Mouse (Mus musculus): ENCODE measurements at regions not wholly inside any gene's neighbourhood (a gene's known extent, or its start where the extent isn't known, plus 50 kb on each side); places are given as distances from the start of the nearest gene placed in this dataset.
A peak's percentile ranks its signal among the peaks of the same experiment; 100 is the strongest.

DNA sequence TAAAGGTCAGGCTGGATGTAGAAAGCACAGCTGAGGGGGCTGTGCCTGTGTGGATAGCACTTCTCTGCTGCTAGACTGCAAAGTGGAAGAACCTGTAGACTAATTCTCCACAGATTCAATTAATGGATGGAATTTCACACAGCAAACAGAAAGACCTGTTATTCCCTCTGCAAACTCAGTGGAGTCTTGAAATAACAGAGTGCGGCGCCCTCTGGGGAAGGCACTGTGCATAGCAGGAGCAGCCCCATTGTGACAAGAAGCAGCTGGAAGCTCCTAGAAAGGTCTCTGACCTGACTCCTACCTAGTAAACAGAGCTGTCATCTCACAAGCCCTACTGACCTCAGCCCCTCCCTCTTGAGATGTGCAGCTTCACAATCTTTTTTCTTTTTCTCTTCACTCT lies 118.9 kb upstream of the Ptprm start:
- no peak overlapping the region for H3K4me2 ChIP-seq (ENCODE audit: low read depth, low read length)
- no peak overlapping the region for H3K9ac ChIP-seq (ENCODE audit: low read length)
- no peaks in the 10 kb centered on the region for H3K9me3 ChIP-seq (replicated peaks; ENCODE audit: control insufficient read depth, low read length)
- no peak for ATAC-seq (replicated peaks; ENCODE audit: extremely low read depth, insufficient read depth, low FRiP score)
- no peaks in the 10 kb centered on the region for H3K27me3 ChIP-seq (ENCODE audit: control insufficient read depth, insufficient read depth, low read length)
- no peaks in the 10 kb centered on the region for H3K36me3 ChIP-seq (ENCODE audit: control insufficient read depth, insufficient read depth)
- H3K4me3 ChIP-seq (ENCODE audit: low read length), result no peak overlapping the region
- H3K27ac ChIP-seq (ENCODE audit: low read length), result no peak overlapping the region
- H3K4me1 ChIP-seq (ENCODE audit: control insufficient read depth, insufficient read depth, low read length), result no peaks in the 10 kb centered on the region
- 11% methylated on average over 2 of the region's 2 CpGs for WGBS

DNA sequence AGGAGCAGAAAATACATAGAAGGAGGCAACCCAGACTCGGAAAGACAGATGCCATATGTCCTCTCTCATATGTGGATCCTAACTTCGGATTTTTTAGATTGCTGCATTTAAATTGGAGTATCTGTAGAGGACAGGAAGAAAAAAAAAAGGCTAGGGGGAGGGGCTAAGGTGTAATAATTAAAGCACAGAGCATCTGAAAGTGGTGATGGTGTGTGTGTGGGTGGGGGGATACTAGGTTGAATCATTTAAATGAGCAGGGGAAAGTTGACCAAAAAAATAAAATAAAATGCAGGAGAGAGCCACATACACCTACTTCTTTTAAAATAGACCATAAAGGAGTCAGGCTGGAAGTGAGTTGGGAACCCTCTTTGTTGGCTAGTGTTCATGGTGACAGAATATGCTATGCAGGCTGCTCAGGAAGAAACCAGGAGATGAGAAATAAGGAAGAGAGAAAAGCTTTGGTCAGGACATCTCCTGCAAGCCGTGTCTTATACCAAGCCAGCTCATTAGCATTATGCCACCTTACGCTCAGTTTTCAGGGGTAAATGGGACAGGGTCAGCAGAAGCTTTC lies 104.7 kb upstream of the Ptprm start:
- no peak overlapping the region for H3K27ac ChIP-seq (ENCODE audit: low read length)
- no peaks in the 10 kb centered on the region for H3K4me1 ChIP-seq (ENCODE audit: control insufficient read depth, insufficient read depth, low read length)
- no peaks in the 10 kb centered on the region for H3K9me3 ChIP-seq (replicated peaks; ENCODE audit: control insufficient read depth, low read length)
- no peak overlapping the region for H3K9ac ChIP-seq (ENCODE audit: low read length)
- H3K27me3 ChIP-seq (ENCODE audit: control insufficient read depth, insufficient read depth, low read length), result no peaks in the 10 kb centered on the region
- no peak for ATAC-seq (replicated peaks; ENCODE audit: extremely low read depth, insufficient read depth, low FRiP score)
- no peak overlapping the region for H3K4me3 ChIP-seq (ENCODE audit: low read length)
- 77% methylated on average over 4 of the region's 4 CpGs for WGBS
- H3K4me2 ChIP-seq (ENCODE audit: low read depth, low read length), result no peak overlapping the region
- no peaks in the 10 kb centered on the region for H3K36me3 ChIP-seq (ENCODE audit: control insufficient read depth, insufficient read depth)

DNA sequence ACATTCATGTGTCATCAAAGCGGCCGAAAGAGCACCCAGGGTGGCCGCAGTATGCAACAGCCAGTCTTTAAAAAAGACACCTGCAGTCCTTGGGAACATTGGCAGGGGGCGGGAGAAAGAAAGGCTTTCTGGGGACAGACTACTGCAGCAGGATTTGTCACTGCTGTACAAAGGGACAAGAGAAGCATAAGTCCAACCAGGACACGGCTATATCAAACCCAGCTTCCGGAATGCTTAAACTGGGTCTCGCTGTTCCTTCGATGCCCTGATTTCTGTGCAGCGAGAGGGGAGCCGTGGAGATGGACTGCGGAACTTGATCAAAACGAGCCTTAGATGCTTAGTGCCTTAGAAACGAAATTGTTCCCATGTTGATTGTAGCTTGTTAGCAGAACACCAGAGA lies 97.7 kb upstream of the Ptprm start:
- Histone ChIP-seq H3K9ac (ENCODE audit: low read length) (no peak overlapping the region), H3K4me1 (ENCODE audit: control insufficient read depth, insufficient read depth, low read length) (peaks cover 5% of the 10 kb centered on the region), H3K4me2 (ENCODE audit: low read depth, low read length) (no peak overlapping the region), H3K27me3 (ENCODE audit: control insufficient read depth, insufficient read depth, low read length) (no peaks in the 10 kb centered on the region), H3K36me3 (ENCODE audit: control insufficient read depth, insufficient read depth) (no peaks in the 10 kb centered on the region), H3K9me3 (replicated peaks; ENCODE audit: control insufficient read depth, low read length) (no peaks in the 10 kb centered on the region), H3K4me3 (ENCODE audit: low read length) (no peak overlapping the region), H3K27ac (ENCODE audit: low read length) (no peak overlapping the region)
- WGBS, result 86% methylated on average over 13 of the region's 13 CpGs
- ATAC-seq (replicated peaks; ENCODE audit: extremely low read depth, insufficient read depth, low FRiP score), result no peak

DNA sequence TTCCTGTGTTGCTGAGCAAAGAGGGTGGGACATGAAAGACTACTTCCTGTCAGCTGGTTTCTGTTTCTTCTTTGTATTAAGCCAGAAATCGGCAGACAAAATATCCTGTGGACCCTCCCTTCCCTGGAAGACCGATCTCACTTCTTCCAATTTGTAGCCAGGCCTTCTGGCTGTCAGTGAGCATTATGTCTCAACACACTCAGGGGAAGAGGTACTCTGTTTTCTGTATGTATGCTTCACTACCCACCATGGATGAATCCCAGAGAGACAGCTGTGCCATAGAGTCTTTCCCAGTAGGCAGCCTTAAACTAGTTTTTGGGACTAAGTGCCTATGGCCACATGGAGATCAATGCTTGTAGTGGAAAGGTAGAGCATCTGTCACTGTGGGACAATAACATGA lies 96.8 kb upstream of the Ptprm start:
- H3K9me3 ChIP-seq (replicated peaks; ENCODE audit: control insufficient read depth, low read length), result no peaks in the 10 kb centered on the region
- no peak overlapping the region for H3K4me3 ChIP-seq (ENCODE audit: low read length)
- WGBS, result 35% methylated on average over 2 of the region's 2 CpGs
- no peak overlapping the region for H3K9ac ChIP-seq (ENCODE audit: low read length)
- no peak overlapping the region; the same call in 1 of the 2 replicates for H3K27ac ChIP-seq (ENCODE audit: low read length)
- peak overlapping the region; percentile 11; the same call in 1 of the 2 replicates for H3K4me2 ChIP-seq (ENCODE audit: low read depth, low read length)
- no peaks in the 10 kb centered on the region for H3K36me3 ChIP-seq (ENCODE audit: control insufficient read depth, insufficient read depth)
- ATAC-seq (replicated peaks; ENCODE audit: extremely low read depth, insufficient read depth, low FRiP score), result no peak
- H3K4me1 ChIP-seq (ENCODE audit: control insufficient read depth, insufficient read depth, low read length), result peaks cover 5% of the 10 kb centered on the region
- no peaks in the 10 kb centered on the region for H3K27me3 ChIP-seq (ENCODE audit: control insufficient read depth, insufficient read depth, low read length)

DNA sequence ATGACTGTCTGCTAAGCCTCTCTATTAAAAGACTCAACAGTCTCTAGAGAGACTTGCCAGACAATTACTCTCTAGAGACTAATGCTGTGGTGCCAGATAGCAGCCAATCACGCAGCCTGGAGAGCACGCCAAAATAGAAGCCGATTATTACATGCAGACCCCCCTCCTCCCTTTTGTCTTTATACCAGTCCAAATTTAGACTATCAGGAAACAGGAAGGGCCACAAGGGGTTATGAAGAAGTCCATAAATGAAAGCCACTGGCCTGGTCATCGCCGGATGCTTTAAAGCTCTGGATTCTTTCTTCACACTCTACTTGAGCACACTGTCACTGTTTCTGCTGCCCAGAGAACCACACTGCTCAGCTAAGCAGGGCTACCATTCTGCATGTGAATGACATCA lies 95.8 kb upstream of the Ptprm start:
- H3K9me3 ChIP-seq (replicated peaks; ENCODE audit: control insufficient read depth, low read length), result no peaks in the 10 kb centered on the region
- no peaks in the 10 kb centered on the region for H3K27me3 ChIP-seq (ENCODE audit: control insufficient read depth, insufficient read depth, low read length)
- H3K36me3 ChIP-seq (ENCODE audit: control insufficient read depth, insufficient read depth), result no peaks in the 10 kb centered on the region
- H3K9ac ChIP-seq (ENCODE audit: low read length), result no peak overlapping the region
- WGBS, result 48% methylated on average over 5 of the region's 5 CpGs
- H3K4me1 ChIP-seq (ENCODE audit: control insufficient read depth, insufficient read depth, low read length), result peaks cover 5% of the 10 kb centered on the region
- ATAC-seq (replicated peaks; ENCODE audit: extremely low read depth, insufficient read depth, low FRiP score), result peak; percentile 23; the same call in 1 of the 2 replicates
- H3K4me3 ChIP-seq (ENCODE audit: low read length), result no peak overlapping the region
- no peak overlapping the region for H3K4me2 ChIP-seq (ENCODE audit: low read depth, low read length)
- H3K27ac ChIP-seq (ENCODE audit: low read length), result no peak overlapping the region

DNA sequence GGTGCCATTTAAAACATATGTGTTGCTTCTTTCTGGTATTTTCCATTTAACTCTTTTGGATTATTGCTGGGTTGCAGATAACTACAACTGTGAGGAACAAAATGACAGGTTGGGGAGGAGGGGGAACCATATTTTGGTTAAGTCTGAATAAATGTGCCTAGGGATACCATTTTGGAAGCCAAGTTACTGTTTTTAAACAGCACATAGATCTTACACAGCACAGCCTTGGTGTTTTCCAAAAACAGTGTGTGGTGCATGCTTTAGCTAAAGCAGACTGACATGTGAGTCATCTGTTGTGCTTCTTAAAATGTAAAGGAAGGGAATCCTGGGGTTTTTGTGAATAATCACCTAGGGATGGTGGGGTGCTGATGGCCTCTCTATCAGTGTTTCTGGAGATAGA lies 91.7 kb upstream of the Ptprm start:
- H3K36me3 ChIP-seq (ENCODE audit: control insufficient read depth, insufficient read depth), result no peaks in the 10 kb centered on the region
- no peak overlapping the region for H3K4me2 ChIP-seq (ENCODE audit: low read depth, low read length)
- H3K4me3 ChIP-seq (ENCODE audit: low read length), result no peak overlapping the region
- peaks cover 5% of the 10 kb centered on the region for H3K4me1 ChIP-seq (ENCODE audit: control insufficient read depth, insufficient read depth, low read length)
- H3K9ac ChIP-seq (ENCODE audit: low read length), result no peak overlapping the region
- no peaks in the 10 kb centered on the region for H3K27me3 ChIP-seq (ENCODE audit: control insufficient read depth, insufficient read depth, low read length)
- no peak for ATAC-seq (replicated peaks; ENCODE audit: extremely low read depth, insufficient read depth, low FRiP score)
- peaks cover 3% of the 10 kb centered on the region; the same call in 1 of the 2 replicates for H3K9me3 ChIP-seq (replicated peaks; ENCODE audit: control insufficient read depth, low read length)
- H3K27ac ChIP-seq (ENCODE audit: low read length), result no peak overlapping the region

DNA sequence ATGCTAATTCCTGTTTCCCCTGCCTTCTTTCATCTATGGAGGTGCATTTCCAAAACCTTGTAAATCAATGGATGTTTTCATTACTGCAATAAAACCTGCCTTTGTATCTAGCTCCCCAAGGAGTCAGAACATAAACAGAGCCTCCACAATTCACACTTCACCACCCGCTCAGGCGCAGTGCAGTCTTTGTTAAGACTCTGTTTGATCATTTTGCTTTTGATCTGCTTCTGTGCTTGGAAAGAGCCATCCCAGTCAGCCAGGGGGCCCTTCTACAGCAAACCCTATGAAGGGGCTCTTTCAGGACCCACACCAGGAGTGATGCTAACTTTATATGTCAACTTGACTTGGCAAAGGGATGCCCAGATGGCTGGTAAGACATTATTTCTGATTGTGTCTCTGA lies 86.7 kb upstream of the Ptprm start:
- Histone ChIP-seq H3K27ac (ENCODE audit: low read length) (no peak overlapping the region), H3K4me3 (ENCODE audit: low read length) (no peak overlapping the region), H3K4me1 (ENCODE audit: control insufficient read depth, insufficient read depth, low read length) (no peaks in the 10 kb centered on the region), H3K4me2 (ENCODE audit: low read depth, low read length) (no peak overlapping the region), H3K9ac (ENCODE audit: low read length) (no peak overlapping the region), H3K9me3 (replicated peaks; ENCODE audit: control insufficient read depth, low read length) (peaks cover 3% of the 10 kb centered on the region; the same call in 1 of the 2 replicates), H3K27me3 (ENCODE audit: control insufficient read depth, insufficient read depth, low read length) (no peaks in the 10 kb centered on the region), H3K36me3 (ENCODE audit: control insufficient read depth, insufficient read depth) (no peaks in the 10 kb centered on the region)
- ATAC-seq (replicated peaks; ENCODE audit: extremely low read depth, insufficient read depth, low FRiP score), result no peak
- 84% methylated on average over 2 of the region's 2 CpGs for WGBS

DNA sequence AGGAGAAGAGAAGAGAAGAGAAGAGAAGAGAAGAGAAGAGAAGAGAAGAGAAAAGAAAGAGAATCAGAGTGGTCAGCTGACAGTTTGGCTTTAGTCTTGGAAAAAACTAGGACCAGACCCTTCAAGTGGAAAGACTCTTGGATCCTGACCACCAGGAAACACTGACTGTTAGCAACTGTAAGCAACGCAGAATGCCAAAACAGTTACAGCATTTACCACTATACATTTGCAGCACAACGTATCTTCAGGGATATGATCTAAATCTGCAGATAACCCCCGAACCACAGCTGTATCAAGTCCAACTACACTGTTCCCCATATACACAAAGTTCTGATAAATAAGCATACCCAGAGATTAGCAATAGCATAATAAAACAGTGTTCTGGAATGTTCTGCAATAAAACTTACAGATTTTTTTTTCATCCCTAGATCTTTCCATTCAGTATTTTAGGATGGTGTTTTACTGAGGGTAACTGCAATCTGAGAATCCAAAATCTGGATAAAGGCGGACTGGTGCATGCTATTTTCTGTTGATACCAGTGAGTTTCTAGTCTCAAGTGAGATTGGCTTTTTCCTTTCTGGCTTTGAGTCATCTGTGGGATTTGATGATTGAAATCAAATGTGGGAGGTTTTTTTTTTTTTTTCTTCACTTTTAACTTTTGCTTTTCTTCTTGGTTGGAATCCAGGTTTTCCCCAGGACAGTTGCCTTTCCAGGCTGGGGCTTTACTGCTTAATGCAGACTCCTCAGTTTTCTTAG lies 65.9 kb upstream of the Ptprm start:
- Histone ChIP-seq H3K4me2 (ENCODE audit: low read depth, low read length) (no peak overlapping the region), H3K27ac (ENCODE audit: low read length) (no peak overlapping the region), H3K9ac (ENCODE audit: low read length) (no peak overlapping the region), H3K9me3 (replicated peaks; ENCODE audit: control insufficient read depth, low read length) (no peaks in the 10 kb centered on the region), H3K4me3 (ENCODE audit: low read length) (no peak overlapping the region), H3K4me1 (ENCODE audit: control insufficient read depth, insufficient read depth, low read length) (no peaks in the 10 kb centered on the region), H3K36me3 (ENCODE audit: control insufficient read depth, insufficient read depth) (no peaks in the 10 kb centered on the region), H3K27me3 (ENCODE audit: control insufficient read depth, insufficient read depth, low read length) (no peaks in the 10 kb centered on the region)
- no peak for ATAC-seq (replicated peaks; ENCODE audit: extremely low read depth, insufficient read depth, low FRiP score)
- 65% methylated on average over 4 of the region's 4 CpGs for WGBS

DNA sequence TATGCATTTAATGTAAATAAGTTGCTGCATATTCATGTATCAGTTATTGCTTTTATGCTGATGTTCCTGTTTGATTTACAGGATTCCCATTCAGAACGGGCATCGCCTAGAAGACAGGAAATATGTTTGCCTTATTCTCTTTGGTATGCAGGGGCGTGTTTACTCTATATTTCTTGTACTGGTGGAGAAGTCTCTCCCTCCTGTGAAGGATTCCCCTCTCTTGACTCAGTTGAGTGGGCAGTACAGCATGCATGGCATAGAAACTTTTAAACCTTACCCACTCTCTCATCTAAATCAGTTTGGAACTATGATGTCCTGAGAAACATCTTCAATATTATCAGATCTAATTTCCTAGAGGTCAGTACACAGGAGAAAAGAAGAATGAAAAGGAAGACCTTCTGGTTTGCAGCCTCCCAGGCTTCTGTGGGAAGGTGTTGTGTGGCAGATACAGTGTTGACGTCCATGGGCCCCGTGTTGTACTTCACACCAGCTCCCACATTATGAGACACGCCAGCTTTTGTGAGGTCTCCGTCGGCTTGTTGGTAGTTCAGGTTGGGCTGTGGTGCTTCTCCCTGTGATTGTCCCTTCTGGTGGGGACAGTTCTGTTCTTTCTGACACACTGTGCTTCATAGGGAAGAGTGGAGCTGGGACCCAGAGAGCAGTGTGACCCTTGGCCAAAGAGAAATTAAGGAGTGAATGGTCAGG lies 58.4 kb upstream of the Ptprm start:
- Histone ChIP-seq H3K27me3 (ENCODE audit: control insufficient read depth, insufficient read depth, low read length) (no peaks in the 10 kb centered on the region), H3K4me3 (ENCODE audit: low read length) (no peak overlapping the region), H3K36me3 (ENCODE audit: control insufficient read depth, insufficient read depth) (no peaks in the 10 kb centered on the region), H3K4me2 (ENCODE audit: low read depth, low read length) (no peak overlapping the region), H3K4me1 (ENCODE audit: control insufficient read depth, insufficient read depth, low read length) (no peaks in the 10 kb centered on the region), H3K9ac (ENCODE audit: low read length) (no peak overlapping the region), H3K27ac (ENCODE audit: low read length) (no peak overlapping the region), H3K9me3 (replicated peaks; ENCODE audit: control insufficient read depth, low read length) (no peaks in the 10 kb centered on the region)
- 74% methylated on average over 8 of the region's 8 CpGs for WGBS
- no peak for ATAC-seq (replicated peaks; ENCODE audit: extremely low read depth, insufficient read depth, low FRiP score)
